Mouse (Mus musculus) brown adipose tissue, adult 24 weeks (tissue): ENCODE data around the gene Rc3h2. TPM values are rescaled to one million over a fixed set of nuclear protein-coding genes. Genes with fewer than 3 reads are reported as not detected.

Source experiments
- H3K27ac ChIP-seq: fragments of 200-500 bp; replicated peaks from 2 replicates; pipeline ENCODE4 v1.5.1; 2012; ENCODE audit warnings: low read depth, mild to moderate bottlenecking, low read length
- H3K4me1 ChIP-seq: fragments of 200-500 bp; 2 replicates; pipeline ENCODE4 v1.6.1; 2012; ENCODE audit warnings: low read length, mixed read lengths; ENCODE audit not compliant: control insufficient read depth, insufficient read depth, insufficient read length
- H3K4me3 ChIP-seq: fragments of 200-500 bp; 2 replicates; pipeline ENCODE4 v1.5.1; 2012; ENCODE audit warnings: low read depth, mild to moderate bottlenecking, low read length, moderate library complexity; ENCODE audit not compliant: insufficient read depth
- polyA plus RNA-seq: library from polyadenylated mRNA; stranded (reverse); fragments of >200 nt; gene quantifications from 2 replicates; pipeline ENCODE4 v1.2.4, GENCODE M21; 2012; ENCODE audit not compliant: missing spikeins, insufficient read depth, insufficient read length

The Rc3h2 gene
- polyA plus RNA-seq, 1 experiment, result 12.3 TPM

GRCm38 (mm10) chr2:37376018-37376417 lies 46.7 kb downstream of the Rc3h2 start:
- H3K4me1 ChIP-seq, result no peaks in the 10 kb centered on the region
- no peak overlapping the region for H3K4me3 ChIP-seq
- H3K27ac ChIP-seq, result no peak overlapping the region

- no peak overlapping the region for H3K4me3 ChIP-seq
- no peak overlapping the region for H3K27ac ChIP-seq
- no peaks in the 10 kb centered on the region for H3K4me1 ChIP-seq
These were observed 52.1 kb downstream of the Rc3h2 start for GRCm38 (mm10) chr2:37370651-37371050.

GRCm38 (mm10) chr2:37359908-37360307 lies 62.8 kb downstream of the Rc3h2 start:
- Histone ChIP-seq H3K4me3 (no peak overlapping the region), H3K4me1 (no peaks in the 10 kb centered on the region), H3K27ac (no peak overlapping the region)

- H3K4me3 ChIP-seq, result peak within 1 kb of the TSS; percentile 86
- H3K4me1 ChIP-seq, result no peaks in the 10 kb centered on the region
- H3K27ac ChIP-seq, result peak within 1 kb of the TSS; percentile 92
These were observed 63.8 kb downstream of the Rc3h2 start, which contains the start of gene Pdcl for GRCm38 (mm10) chr2:37358633-37359540. Pdcl (minus strand) TSS chr2:37359332.

- H3K27ac ChIP-seq, result no peak overlapping the region
- no peaks in the 10 kb centered on the region for H3K4me1 ChIP-seq
- no peak overlapping the region for H3K4me3 ChIP-seq
These were observed 67.1 kb downstream of the Rc3h2 start for GRCm38 (mm10) chr2:37355571-37355970.

- Histone ChIP-seq H3K27ac (0 out of 2 replicates have a peak overlapping the region, but pooled peaks have one; percentile 37), H3K4me1 (no peaks in the 10 kb centered on the region), H3K4me3 (no peak overlapping the region)
These were observed 71.0 kb downstream of the Rc3h2 start for GRCm38 (mm10) chr2:37351671-37352070.

GRCm38 (mm10) chr2:37338497-37339187 lies 84.1 kb downstream of the Rc3h2 start:
- Histone ChIP-seq H3K4me3 (no peak overlapping the region), H3K4me1 (no peaks in the 10 kb centered on the region), H3K27ac (no peak overlapping the region)

GRCm38 (mm10) chr2:37333321-37333720 lies 89.4 kb downstream of the Rc3h2 start:
- no peaks in the 10 kb centered on the region for H3K4me1 ChIP-seq
- H3K27ac ChIP-seq, result no peak overlapping the region
- H3K4me3 ChIP-seq, result no peak overlapping the region

GRCm38 (mm10) chr2:37326215-37326614 lies 96.5 kb downstream of the Rc3h2 start, which contains the start of gene Olfr368:
Olfr368 (plus strand) TSS chr2:37326515.
- H3K27ac ChIP-seq, result no peak within 1 kb of the TSS
- H3K4me1 ChIP-seq, result no peaks in the 10 kb centered on the region
- no peak within 1 kb of the TSS for H3K4me3 ChIP-seq

Other genes with a start within 250 kb of the Rc3h2 start
- gene Olfr365, start 234.7 kb downstream of the Rc3h2 start, polyA plus RNA-seq, result not detected in 2 replicates
- gene Olfr366, start 211.3 kb downstream of the Rc3h2 start, polyA plus RNA-seq, result not detected in 2 replicates
- gene Olfr368, start 96.4 kb downstream of the Rc3h2 start, polyA plus RNA-seq, result not detected in 2 replicates
- gene Pdcl, start 63.6 kb downstream of the Rc3h2 start, polyA plus RNA-seq, result 19.8 and 32.1 TPM in 2 replicates
- 3.1 and 3.2 TPM in 2 replicates for gene Zbtb26, start 20.2 kb upstream of the Rc3h2 start, polyA plus RNA-seq
- gene Zbtb6, start 20.3 kb upstream of the Rc3h2 start, polyA plus RNA-seq, result 6.8 and 8.7 TPM in 2 replicates
- 16.6 and 26.6 TPM in 2 replicates for gene Rabgap1, start 20.4 kb upstream of the Rc3h2 start, polyA plus RNA-seq
- gene Gpr21, start 93.4 kb upstream of the Rc3h2 start, polyA plus RNA-seq, result not detected in 2 replicates